Mouse (Mus musculus) forebrain, embryonic 12.5 days (tissue): Measurements from ENCODE around the gene Pak4. TPM values are rescaled to one million over a fixed set of nuclear protein-coding genes. Genes with fewer than 3 reads are reported as not detected.

Experiments used
- ATAC-seq: fragments of 200-750 bp; cut with Nextera tagmentation; 2 replicates; pipeline ENCODE4 v1.8.0; 2017; ENCODE audit warnings: moderate TSS enrichment; ENCODE audit not compliant: low FRiP score
- H3K27ac ChIP-seq: fragments of 300-500 bp; sonication (generic); 2 replicates; pipeline ENCODE4 v1.5.1; 2016; ENCODE audit warnings: mild to moderate bottlenecking
- H3K27me3 ChIP-seq: fragments of 300-500 bp; sonication (generic); 2 replicates; pipeline ENCODE4 v1.6.1; 2016; ENCODE audit warnings: mild to moderate bottlenecking
- H3K36me3 ChIP-seq: fragments of 300-500 bp; sonication (generic); replicated peaks from 2 replicates; pipeline ENCODE4 v1.6.1; 2016; ENCODE audit warnings: mild to moderate bottlenecking
- H3K4me1 ChIP-seq: fragments of 300-500 bp; sonication (generic); 2 replicates; pipeline ENCODE4 v1.6.1; 2016
- H3K4me2 ChIP-seq: fragments of 300-500 bp; sonication (generic); 2 replicates; pipeline ENCODE4 v1.6.1; 2016; ENCODE audit warnings: mild to moderate bottlenecking, moderate library complexity
- H3K4me3 ChIP-seq: fragments of 300-500 bp; sonication (generic); replicated peaks from 2 replicates; pipeline ENCODE4 v1.5.1; 2016; ENCODE audit warnings: mild to moderate bottlenecking
- H3K9ac ChIP-seq: fragments of 300-500 bp; sonication (generic); 2 replicates; pipeline ENCODE4 v1.6.1; 2016; ENCODE audit warnings: mild to moderate bottlenecking
- H3K9me3 ChIP-seq: fragments of 300-500 bp; sonication (generic); 2 replicates; pipeline ENCODE4 v1.6.1; 2016
- WGBS: fragments of 180-500 bp; shearing (Covaris S2); methylation state at CpG from one replicate; pipeline ENCODE4 v1.1.7; 2016; 5-methylcytosine and 5-hydroxymethylcytosine counted together
- polyA plus RNA-seq: library from polyadenylated mRNA; unstranded; fragments of >200 nt; fragmentation: Nextera tagmentation; extraction: Ambion mirVana; gene quantifications from 2 replicates; pipeline ENCODE4 v1.2.1, GENCODE M21; 2016

Pak4 gene
- polyA plus RNA-seq, 1 experiment from 2014 or later: 41.0 TPM

- H3K36me3 ChIP-seq: peaks cover 29% of the 10 kb centered on the region
- H3K27ac ChIP-seq: no peak overlapping the region
- no peak overlapping the region for H3K4me3 ChIP-seq
- no peaks in the 10 kb centered on the region for H3K27me3 ChIP-seq
- no peak overlapping the region for H3K4me2 ChIP-seq
- no peaks in the 10 kb centered on the region for H3K9me3 ChIP-seq
- 54% methylated on average over 5 of the region's 5 CpGs for WGBS
- H3K9ac ChIP-seq: no peak overlapping the region
- no peak for ATAC-seq
- H3K4me1 ChIP-seq: peaks cover 9% of the 10 kb centered on the region; the same call in 1 of the 2 replicates
These were observed 26.9 kb downstream of the Pak4 start for GRCm38 (mm10) chr7:28570982-28571682.

- Histone ChIP-seq H3K27me3 (no peaks in the 10 kb centered on the region), H3K4me1 (peaks cover 9% of the 10 kb centered on the region; the same call in 1 of the 2 replicates), H3K4me3 (no peak overlapping the region), H3K36me3 (peaks cover 36% of the 10 kb centered on the region), H3K27ac (no peak overlapping the region), H3K9me3 (no peaks in the 10 kb centered on the region), H3K4me2 (no peak overlapping the region), H3K9ac (no peak overlapping the region)
- 85% methylated on average over 12 of the region's 12 CpGs for WGBS
- ATAC-seq: no peak
These were observed 27.5 kb downstream of the Pak4 start for GRCm38 (mm10) chr7:28570291-28570981.

DNA sequence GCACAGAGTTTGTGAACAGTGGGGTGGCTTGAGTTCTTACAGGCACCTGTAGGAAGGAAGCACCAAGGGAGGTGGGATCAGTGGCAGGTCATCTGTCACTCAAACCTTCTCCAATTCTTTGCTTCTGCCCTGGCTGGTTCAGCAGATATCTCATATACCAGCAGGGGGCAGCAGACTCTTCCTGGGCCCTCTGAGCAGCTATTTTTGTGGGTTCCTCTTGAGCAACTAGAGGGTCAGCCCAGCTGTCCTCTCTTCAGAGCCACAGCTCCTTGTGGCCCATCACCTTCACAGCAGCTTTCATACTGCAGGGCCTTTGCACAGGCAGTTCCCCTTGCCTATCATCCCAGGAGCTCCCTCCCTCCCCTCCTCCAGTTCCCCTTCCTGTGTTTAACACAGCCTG lies 29.7 kb downstream of the Pak4 start:
- no peak for ATAC-seq
- Histone ChIP-seq H3K27ac (no peak overlapping the region), H3K4me1 (peaks cover 9% of the 10 kb centered on the region; the same call in 1 of the 2 replicates), H3K4me2 (no peak overlapping the region), H3K36me3 (peaks cover 58% of the 10 kb centered on the region), H3K4me3 (no peak overlapping the region), H3K9ac (no peak overlapping the region), H3K9me3 (no peaks in the 10 kb centered on the region), H3K27me3 (no peaks in the 10 kb centered on the region)

DNA sequence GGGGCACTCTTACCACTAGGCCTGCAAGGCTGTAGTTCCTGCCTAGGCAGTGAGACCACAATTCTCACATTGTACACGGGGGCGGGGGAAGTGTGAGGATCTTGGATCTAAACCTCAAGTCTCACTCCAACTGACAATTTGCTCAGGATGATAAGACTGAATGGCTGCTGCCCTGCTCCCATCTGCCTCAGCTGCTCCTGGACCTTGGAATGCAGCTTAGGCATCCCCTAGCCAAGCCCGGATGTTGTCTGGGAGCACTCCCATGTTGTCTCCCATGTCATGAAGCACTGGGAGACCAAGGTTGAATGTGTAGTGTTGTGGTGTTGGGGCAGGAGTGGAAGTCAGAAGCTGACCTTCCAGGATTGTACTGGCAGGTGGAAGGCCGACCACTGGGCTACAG lies 30.4 kb downstream of the Pak4 start:
- peaks cover 65% of the 10 kb centered on the region for H3K36me3 ChIP-seq
- WGBS: 85% methylated on average over 4 of the region's 4 CpGs
- no peak for ATAC-seq
- no peak overlapping the region for H3K4me2 ChIP-seq
- peaks cover 9% of the 10 kb centered on the region; the same call in 1 of the 2 replicates for H3K4me1 ChIP-seq
- H3K9ac ChIP-seq: no peak overlapping the region
- H3K9me3 ChIP-seq: no peaks in the 10 kb centered on the region
- no peaks in the 10 kb centered on the region for H3K27me3 ChIP-seq
- no peak overlapping the region for H3K27ac ChIP-seq
- no peak overlapping the region for H3K4me3 ChIP-seq

DNA sequence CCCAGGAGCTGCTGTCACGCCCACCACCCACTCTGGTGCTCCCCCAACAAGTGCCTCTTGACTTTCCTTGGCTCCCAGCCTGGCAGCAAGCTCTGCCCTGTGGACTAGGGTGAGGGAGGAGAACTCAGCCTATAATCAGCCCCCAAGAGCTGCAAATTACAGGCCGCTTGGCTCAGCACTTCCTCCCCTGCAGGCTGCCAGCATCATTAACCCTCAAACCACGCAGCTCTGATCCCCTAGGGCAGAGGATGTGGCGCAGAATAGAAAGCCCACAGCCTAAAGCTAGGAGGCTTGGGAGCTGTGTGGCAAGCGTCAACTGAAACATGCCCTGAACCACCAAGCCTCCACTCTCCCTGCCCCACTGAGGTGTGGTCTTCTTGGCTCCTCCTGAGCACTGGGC lies 32.6 kb downstream of the Pak4 start:
- Histone ChIP-seq H3K4me3 (no peak overlapping the region), H3K27me3 (no peaks in the 10 kb centered on the region), H3K9me3 (no peaks in the 10 kb centered on the region), H3K4me2 (no peak overlapping the region), H3K4me1 (no peaks in the 10 kb centered on the region), H3K27ac (no peak overlapping the region), H3K9ac (no peak overlapping the region), H3K36me3 (peaks cover 83% of the 10 kb centered on the region)
- no peak for ATAC-seq
- WGBS: 86% methylated on average over 5 of the region's 5 CpGs

GRCm38 (mm10) chr7:28562951-28563350 lies 35.0 kb downstream of the Pak4 start:
- no peaks in the 10 kb centered on the region for H3K4me1 ChIP-seq
- peaks cover 93% of the 10 kb centered on the region for H3K36me3 ChIP-seq
- H3K4me3 ChIP-seq: no peak overlapping the region
- ATAC-seq: no peak
- no peak overlapping the region for H3K9ac ChIP-seq
- no peaks in the 10 kb centered on the region for H3K9me3 ChIP-seq
- H3K27me3 ChIP-seq: no peaks in the 10 kb centered on the region
- 94% methylated on average over 13 of the region's 13 CpGs for WGBS
- H3K4me2 ChIP-seq: no peak overlapping the region
- H3K27ac ChIP-seq: no peak overlapping the region

DNA sequence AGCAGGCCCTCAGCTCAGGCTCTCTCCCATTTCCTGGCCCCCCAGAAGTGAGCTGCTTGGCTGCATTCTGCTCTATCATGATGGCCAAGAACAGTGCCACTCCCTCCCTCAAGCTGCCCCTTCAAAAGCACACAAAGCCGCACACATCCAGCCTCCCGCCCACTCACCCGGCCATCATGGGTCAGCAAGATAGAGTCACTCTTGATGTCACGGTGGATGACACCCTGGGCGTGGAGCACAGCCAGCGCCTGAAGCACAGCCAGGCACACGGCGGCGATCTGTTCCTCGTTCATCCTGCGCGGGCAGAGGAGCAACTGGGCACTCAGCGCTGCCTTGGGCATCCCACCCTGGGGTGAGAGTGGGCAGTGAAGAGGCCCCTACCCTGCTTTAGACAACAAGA lies 35.6 kb downstream of the Pak4 start:
- Histone ChIP-seq H3K27ac (no peak overlapping the region), H3K4me3 (no peak overlapping the region), H3K36me3 (peaks cover 87% of the 10 kb centered on the region), H3K4me2 (no peak overlapping the region), H3K4me1 (no peaks in the 10 kb centered on the region), H3K9me3 (no peaks in the 10 kb centered on the region), H3K9ac (no peak overlapping the region), H3K27me3 (no peaks in the 10 kb centered on the region)
- ATAC-seq: no peak
- 94% methylated on average over 13 of the region's 13 CpGs for WGBS

- H3K4me3 ChIP-seq: no peak overlapping the region
- no peak overlapping the region for H3K4me2 ChIP-seq
- peaks cover 83% of the 10 kb centered on the region for H3K36me3 ChIP-seq
- H3K27me3 ChIP-seq: no peaks in the 10 kb centered on the region
- no peaks in the 10 kb centered on the region for H3K4me1 ChIP-seq
- no peak overlapping the region for H3K27ac ChIP-seq
- 92% methylated on average over 11 of the region's 11 CpGs for WGBS
- no peaks in the 10 kb centered on the region for H3K9me3 ChIP-seq
- no peak overlapping the region for H3K9ac ChIP-seq
- ATAC-seq: no peak
These were observed 36.0 kb downstream of the Pak4 start for GRCm38 (mm10) chr7:28561967-28562366.

DNA sequence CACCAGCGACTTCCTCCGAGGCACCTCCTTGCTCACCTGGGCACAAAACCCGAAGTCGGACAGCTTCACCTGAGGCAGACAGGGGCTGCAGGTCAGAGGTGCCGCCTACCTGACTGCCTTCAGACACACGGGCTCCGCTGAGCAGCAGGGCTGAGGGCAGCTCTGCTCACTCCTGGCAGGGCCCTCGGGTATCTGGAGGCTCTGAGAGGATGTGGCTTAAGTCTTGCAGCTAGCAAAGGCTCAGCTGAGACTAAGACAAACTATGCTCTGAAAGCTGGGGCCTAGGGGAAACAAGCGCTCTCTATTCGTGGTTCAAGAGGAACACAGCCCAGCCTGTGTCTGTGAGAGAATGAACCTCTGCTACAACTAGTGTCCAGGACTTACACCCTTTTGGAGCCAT lies 37.1 kb downstream of the Pak4 start:
- Histone ChIP-seq H3K9me3 (no peaks in the 10 kb centered on the region), H3K4me1 (peaks cover 4% of the 10 kb centered on the region; the same call in 1 of the 2 replicates), H3K27ac (no peak overlapping the region), H3K4me2 (no peak overlapping the region), H3K27me3 (no peaks in the 10 kb centered on the region), H3K4me3 (no peak overlapping the region), H3K36me3 (peaks cover 72% of the 10 kb centered on the region), H3K9ac (no peak overlapping the region)
- WGBS: 96% methylated on average over 10 of the region's 10 CpGs
- no peak for ATAC-seq

DNA sequence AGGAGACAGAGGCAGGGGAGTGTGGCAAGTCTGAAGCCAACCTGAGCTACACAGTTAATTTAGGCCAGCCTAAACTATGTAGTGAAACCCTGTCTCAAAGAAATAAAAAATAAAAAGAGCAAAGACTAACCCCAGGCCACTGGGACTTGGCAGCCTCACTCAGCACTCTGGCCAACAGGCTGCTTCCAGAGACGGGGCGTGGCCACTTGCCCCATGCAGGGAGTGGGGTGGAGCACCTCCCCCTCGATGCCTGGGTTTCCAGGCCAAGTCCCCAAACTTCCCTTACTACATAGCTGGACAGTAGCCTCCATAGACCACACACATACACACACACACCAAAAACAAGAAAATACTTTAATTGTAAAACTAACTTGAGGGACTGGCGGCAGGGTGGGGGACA lies 39.5 kb downstream of the Pak4 start:
- no peak for ATAC-seq
- Histone ChIP-seq H3K4me2 (no peak overlapping the region), H3K9ac (no peak overlapping the region), H3K4me1 (peaks cover 5% of the 10 kb centered on the region; the same call in 1 of the 2 replicates), H3K36me3 (peaks cover 48% of the 10 kb centered on the region), H3K4me3 (no peak overlapping the region), H3K9me3 (no peaks in the 10 kb centered on the region), H3K27me3 (no peaks in the 10 kb centered on the region), H3K27ac (no peak overlapping the region)
- WGBS: 71% methylated on average over 4 of the region's 4 CpGs

DNA sequence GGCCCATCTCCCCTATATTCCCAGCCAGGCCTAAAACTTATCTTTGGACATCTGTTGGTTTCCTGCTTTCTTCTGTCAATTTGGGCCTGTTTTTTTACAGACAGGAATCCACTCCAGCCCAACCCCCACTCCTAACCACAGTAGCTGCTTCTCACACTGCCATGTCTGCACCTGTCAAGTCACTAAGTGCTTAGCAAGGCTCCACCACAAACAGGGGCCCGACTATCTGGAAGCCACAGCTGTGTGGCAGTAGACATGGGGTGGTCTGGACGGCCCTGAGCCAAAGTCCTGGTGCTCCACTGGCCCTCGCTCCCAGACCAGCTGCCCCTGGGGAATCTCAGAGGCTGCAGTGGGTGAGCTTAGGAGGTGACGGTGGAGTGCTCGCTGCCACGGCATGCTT lies 40.3 kb downstream of the Pak4 start:
- Histone ChIP-seq H3K27ac (no peak overlapping the region), H3K4me1 (peaks cover 5% of the 10 kb centered on the region; the same call in 1 of the 2 replicates), H3K9ac (no peak overlapping the region; the same call in 1 of the 2 replicates), H3K36me3 (peaks cover 40% of the 10 kb centered on the region), H3K27me3 (no peaks in the 10 kb centered on the region), H3K9me3 (0 out of 2 replicates have a peak, but pooled peaks cover 3% of the 10 kb centered on the region), H3K4me2 (no peak overlapping the region), H3K4me3 (no peak overlapping the region)
- ATAC-seq: no peak
- 84% methylated on average over 6 of the region's 6 CpGs for WGBS

DNA sequence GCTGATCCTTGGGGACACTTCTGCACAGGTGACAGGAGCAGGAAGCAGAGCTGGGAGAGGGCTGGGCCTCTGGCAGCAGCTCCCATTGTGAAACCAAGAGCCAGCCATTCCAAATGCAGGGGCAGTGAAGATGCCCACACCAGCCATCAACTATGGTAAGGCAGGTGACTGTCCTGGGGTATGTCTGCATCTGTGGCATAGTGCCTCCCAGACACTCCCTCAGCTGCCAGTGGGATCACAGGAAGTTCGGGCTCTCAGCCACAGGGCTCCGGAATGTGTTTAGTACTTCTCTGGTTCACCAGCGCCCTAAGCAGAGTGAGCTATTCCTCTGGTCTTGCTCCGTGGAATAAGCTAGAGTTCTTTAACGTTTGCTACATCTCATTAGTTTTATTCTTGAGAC lies 40.9 kb downstream of the Pak4 start:
- H3K9ac ChIP-seq: no peak overlapping the region
- WGBS: 83% methylated on average over 5 of the region's 5 CpGs
- peaks cover 5% of the 10 kb centered on the region; the same call in 1 of the 2 replicates for H3K4me1 ChIP-seq
- ATAC-seq: no peak
- H3K27me3 ChIP-seq: no peaks in the 10 kb centered on the region
- no peak overlapping the region for H3K4me2 ChIP-seq
- H3K4me3 ChIP-seq: no peak overlapping the region
- H3K9me3 ChIP-seq: peaks cover 7% of the 10 kb centered on the region; the same call in 1 of the 2 replicates
- H3K36me3 ChIP-seq: peaks cover 34% of the 10 kb centered on the region
- H3K27ac ChIP-seq: no peak overlapping the region
